Mouse (Mus musculus): ENCODE data around the gene Slc24a4. TPM values are rescaled to one million over a fixed set of nuclear protein-coding genes. Genes with fewer than 3 reads are reported as not detected.
"Not testable (repeated sequence)": the region's sequence is repeated elsewhere in the genome, so short reads cannot be mapped to it uniquely, and the experiment has no call there.

Gene Slc24a4
- total and polyA plus RNA-seq, 3 experiments = 0.16 TPM; not detected in 2

- no peaks in the 10 kb centered on the region for H3K9me3 ChIP-seq (replicated peaks)
- H3K27me3 ChIP-seq (ENCODE audit: insufficient read depth, low read length) = peaks cover 2% of the 10 kb centered on the region; the same call in 1 of the 2 replicates
- no peak for ATAC-seq (ENCODE audit: extremely low read depth, insufficient number of reproducible peaks, low FRiP score, poor library complexity, severe bottlenecking)
- DNase-seq (ENCODE audit: low spot score) = no peak
- H3K4me3 ChIP-seq (ENCODE audit: low read depth, low read length) = no peak overlapping the region
- no peak for TF ChIP-seq POLR2AphosphoS5 (IDR thresholded peaks at IDR 0.05; ENCODE audit: insufficient replicate concordance, low read depth, low read length)
- no peaks in the 10 kb centered on the region for H3K4me1 ChIP-seq (ENCODE audit: insufficient read depth, low read depth, low read length)
- H3K36me3 ChIP-seq (replicated peaks) = no peaks in the 10 kb centered on the region
Measured at GRCm38 (mm10) chr12:102269144-102269543, 140.6 kb downstream of the Slc24a4 start.

- peaks cover 2% of the 10 kb centered on the region; the same call in 1 of the 2 replicates for H3K27me3 ChIP-seq (ENCODE audit: insufficient read depth, low read length)
- no peaks in the 10 kb centered on the region for H3K4me1 ChIP-seq (ENCODE audit: insufficient read depth, low read depth, low read length)
- H3K4me3 ChIP-seq (ENCODE audit: low read depth, low read length) = no peak overlapping the region
- ATAC-seq (ENCODE audit: extremely low read depth, insufficient number of reproducible peaks, low FRiP score, poor library complexity, severe bottlenecking) (no peak), DNase-seq (ENCODE audit: low spot score) (no peak)
- H3K36me3 ChIP-seq (replicated peaks) = no peaks in the 10 kb centered on the region
- TF ChIP-seq CTCF (IDR thresholded peaks at IDR 0.05; ENCODE audit: low read depth, low read length) (no peak), POLR2AphosphoS5 (IDR thresholded peaks at IDR 0.05; ENCODE audit: insufficient replicate concordance, low read depth, low read length) (no peak), TAL1 (conservative IDR thresholded peaks at IDR 0.05; ENCODE audit: low read depth, low read length) (no peak), GATA1 (IDR thresholded peaks at IDR 0.05; ENCODE audit: borderline replicate concordance, low read length) (no peak), GATA2 (IDR thresholded peaks at IDR 0.05; ENCODE audit: borderline replicate concordance, low read depth, low read length) (no peak)
- H3K9me3 ChIP-seq (replicated peaks) = no peaks in the 10 kb centered on the region
Measured at GRCm38 (mm10) chr12:102270776-102271405, 142.4 kb downstream of the Slc24a4 start.

GRCm38 (mm10) chr12:102271447-102271846 lies 142.9 kb downstream of the Slc24a4 start:
- ATAC-seq (ENCODE audit: extremely low read depth, insufficient number of reproducible peaks, low FRiP score, poor library complexity, severe bottlenecking) (no peak), DNase-seq (ENCODE audit: low spot score) (no peak)
- Histone ChIP-seq H3K4me1 (ENCODE audit: insufficient read depth, low read depth, low read length) (no peaks in the 10 kb centered on the region), H3K4me3 (ENCODE audit: low read depth, low read length) (no peak overlapping the region), H3K36me3 (replicated peaks) (no peaks in the 10 kb centered on the region), H3K27me3 (ENCODE audit: insufficient read depth, low read length) (peaks cover 2% of the 10 kb centered on the region; the same call in 1 of the 2 replicates), H3K9me3 (replicated peaks) (no peaks in the 10 kb centered on the region)
- no peak for TF ChIP-seq POLR2AphosphoS5 (IDR thresholded peaks at IDR 0.05; ENCODE audit: insufficient replicate concordance, low read depth, low read length)
- no peak for TF ChIP-seq TAL1 (conservative IDR thresholded peaks at IDR 0.05; ENCODE audit: low read depth, low read length)
- TF ChIP-seq GATA1 (IDR thresholded peaks at IDR 0.05; ENCODE audit: borderline replicate concordance, low read length) = no peak
- no peak for TF ChIP-seq CTCF (IDR thresholded peaks at IDR 0.05; ENCODE audit: low read depth, low read length)
- TF ChIP-seq GATA2 (IDR thresholded peaks at IDR 0.05; ENCODE audit: borderline replicate concordance, low read depth, low read length) = no peak

- DNase-seq (ENCODE audit: low spot score) (no peak), ATAC-seq (ENCODE audit: extremely low read depth, insufficient number of reproducible peaks, low FRiP score, poor library complexity, severe bottlenecking) (no peak)
- H3K4me1 ChIP-seq (ENCODE audit: insufficient read depth, low read depth, low read length) = no peaks in the 10 kb centered on the region
- TF ChIP-seq POLR2AphosphoS5 (IDR thresholded peaks at IDR 0.05; ENCODE audit: insufficient replicate concordance, low read depth, low read length) (no peak), TAL1 (conservative IDR thresholded peaks at IDR 0.05; ENCODE audit: low read depth, low read length) (no peak), CTCF (IDR thresholded peaks at IDR 0.05; ENCODE audit: low read depth, low read length) (no peak)
- H3K9me3 ChIP-seq (replicated peaks) = peaks cover 6% of the 10 kb centered on the region; the same call in 1 of the 2 replicates
- no peaks in the 10 kb centered on the region for H3K27me3 ChIP-seq (ENCODE audit: insufficient read depth, low read length)
- no peaks in the 10 kb centered on the region for H3K36me3 ChIP-seq (replicated peaks)
- H3K4me3 ChIP-seq (ENCODE audit: low read depth, low read length) = no peak overlapping the region
Measured at GRCm38 (mm10) chr12:102275833-102276443, 147.4 kb downstream of the Slc24a4 start.

GRCm38 (mm10) chr12:102280290-102280689 lies 151.8 kb downstream of the Slc24a4 start:
- H3K9me3 ChIP-seq (replicated peaks) = peaks cover 16% of the 10 kb centered on the region
- ATAC-seq (ENCODE audit: extremely low read depth, insufficient number of reproducible peaks, low FRiP score, poor library complexity, severe bottlenecking) = not testable (repeated sequence)

GRCm38 (mm10) chr12:102280867-102281503 lies 152.5 kb downstream of the Slc24a4 start:
- DNase-seq (ENCODE audit: low spot score) (no peak), ATAC-seq (ENCODE audit: extremely low read depth, insufficient number of reproducible peaks, low FRiP score, poor library complexity, severe bottlenecking) (no peak)
- Histone ChIP-seq H3K27me3 (ENCODE audit: insufficient read depth, low read length) (no peaks in the 10 kb centered on the region), H3K36me3 (replicated peaks) (no peaks in the 10 kb centered on the region), H3K4me3 (ENCODE audit: low read depth, low read length) (no peak overlapping the region), H3K9me3 (replicated peaks) (peaks cover 16% of the 10 kb centered on the region), H3K4me1 (ENCODE audit: insufficient read depth, low read depth, low read length) (no peaks in the 10 kb centered on the region)
- TF ChIP-seq TAL1 (conservative IDR thresholded peaks at IDR 0.05; ENCODE audit: low read depth, low read length) (no peak), POLR2AphosphoS5 (IDR thresholded peaks at IDR 0.05; ENCODE audit: insufficient replicate concordance, low read depth, low read length) (no peak), CTCF (IDR thresholded peaks at IDR 0.05; ENCODE audit: low read depth, low read length) (no peak), GATA1 (IDR thresholded peaks at IDR 0.05; ENCODE audit: borderline replicate concordance, low read length) (no peak)

More at GRCm38 (mm10) chr12:102280290-102280689, 151.8 kb downstream of the Slc24a4 start:
- not testable (repeated sequence) for H3K4me3 ChIP-seq (ENCODE audit: low read depth, low read length); H3K27me3 ChIP-seq (ENCODE audit: insufficient read depth, low read length); H3K4me1 ChIP-seq (ENCODE audit: insufficient read depth, low read depth, low read length); DNase-seq (ENCODE audit: low spot score); H3K36me3 ChIP-seq (replicated peaks)

Measured in G1E (cell line).